Mouse (Mus musculus) myocyte (in vitro differentiated cells): Measurements from ENCODE around the gene Lbx1. TPM values are rescaled to one million over a fixed set of nuclear protein-coding genes. Genes with fewer than 3 reads are reported as not detected.

Experiments used
- H3K27me3 ChIP-seq: one replicate; pipeline ENCODE4 v1.6.1; 2011; ENCODE audit not compliant: control insufficient read depth, insufficient read depth, insufficient read length
- H3K36me3 ChIP-seq: one replicate; pipeline ENCODE4 v1.6.1; 2011; ENCODE audit not compliant: control insufficient read depth, insufficient read depth
- H3K4me2 ChIP-seq: one replicate; pipeline ENCODE4 v1.6.1; 2011; ENCODE audit warnings: low read depth, control low read depth
- H3K4me3 ChIP-seq: one replicate; pipeline ENCODE4 v1.5.1; 2011; ENCODE audit warnings: mild to moderate bottlenecking, control low read depth, moderate library complexity
- H3K79me2 ChIP-seq: one replicate; pipeline ENCODE4 v1.6.1; 2011; ENCODE audit not compliant: control insufficient read depth, insufficient read depth
- H3ac ChIP-seq: one replicate; pipeline ENCODE4 v1.6.1; 2011; ENCODE audit not compliant: control insufficient read depth, insufficient read length
- CEBPB ChIP-seq: IDR thresholded peaks from 2 replicates; pipeline ENCODE4 v1.6.1; 2011; ENCODE audit warnings: mild to moderate bottlenecking, moderate library complexity; ENCODE audit not compliant: poor library complexity, insufficient read depth, severe bottlenecking
- E2F4 ChIP-seq: IDR thresholded peaks from one replicate; pipeline ENCODE4 v1.6.1; 2011; ENCODE audit warnings: mild to moderate bottlenecking, control low read depth, moderate library complexity; ENCODE audit not compliant: insufficient read depth
- MAX ChIP-seq: IDR thresholded peaks from one replicate; pipeline ENCODE4 v1.6.1; 2011; ENCODE audit warnings: low read depth, mild to moderate bottlenecking, control low read depth
- MYOD1 ChIP-seq, 3 experiments: IDR thresholded peaks; one replicate each; pipeline ENCODE4 v1.6.1; 2011; ENCODE audit warnings: control low read depth in 2 of 3, low read depth in 2 of 3, mild to moderate bottlenecking in 2 of 3, moderate library complexity in 1 of 3; ENCODE audit not compliant: insufficient read length in 2 of 3, control insufficient read depth in 1 of 3
- MYOG ChIP-seq, 3 experiments: IDR thresholded peaks; one replicate each; pipeline ENCODE4 v1.6.1; 2011; ENCODE audit warnings: control low read depth in 2 of 3, low read depth in 2 of 3, mild to moderate bottlenecking in 2 of 3; ENCODE audit not compliant: insufficient read length in 2 of 3, control insufficient read depth in 1 of 3, insufficient read depth in 1 of 3
- POLR2A ChIP-seq: IDR thresholded peaks from one replicate; pipeline ENCODE4 v1.6.1; 2011; ENCODE audit warnings: low read depth, mild to moderate bottlenecking, control low read depth, moderate library complexity; ENCODE audit not compliant: insufficient read length
- POLR2AphosphoS2 ChIP-seq: IDR thresholded peaks from one replicate; pipeline ENCODE4 v1.6.1; 2011; ENCODE audit warnings: low read depth, control low read depth; ENCODE audit not compliant: insufficient read length
- REST ChIP-seq: IDR thresholded peaks from one replicate; pipeline ENCODE4 v1.6.1; 2011; ENCODE audit warnings: mild to moderate bottlenecking, control low read depth, moderate library complexity; ENCODE audit not compliant: insufficient read depth, insufficient read length
- SRF ChIP-seq: IDR thresholded peaks from one replicate; pipeline ENCODE4 v1.6.1; 2011; ENCODE audit warnings: low read depth; ENCODE audit not compliant: control insufficient read depth, insufficient read length
- TCF12 ChIP-seq: IDR thresholded peaks from one replicate; pipeline ENCODE4 v1.6.1; 2011; ENCODE audit warnings: mild to moderate bottlenecking, control low read depth; ENCODE audit not compliant: poor library complexity, insufficient read depth, severe bottlenecking
- TCF3 ChIP-seq: IDR thresholded peaks from one replicate; pipeline ENCODE4 v1.6.1; 2011; ENCODE audit warnings: low read depth, control low read depth; ENCODE audit not compliant: insufficient read length
- USF1 ChIP-seq: IDR thresholded peaks from one replicate; pipeline ENCODE4 v1.6.1; 2011; ENCODE audit warnings: low read depth, mild to moderate bottlenecking, control low read depth, moderate library complexity
- polyA plus RNA-seq: library from polyadenylated mRNA; unstranded; fragments of >200 nt; fragmentation: generic; extraction: Trizol; gene quantifications from one replicate; pipeline ENCODE4 v1.2.1, GENCODE M21; 2012; ENCODE audit warnings: missing spikeins

Lbx1 gene
- polyA plus RNA-seq, 1 experiment = 0.22 TPM

- TF ChIP-seq POLR2AphosphoS2 (no peak), CEBPB (no peak), TCF3 (no peak), SRF (no peak), MAX (no peak), TCF12 (no peak), MYOD1 (IDR thresholded peaks at IDR 0.05; ENCODE audit: control insufficient read depth in 1 of 3, insufficient read length in 2 of 3, low read depth in 2 of 3) (no peak), E2F4 (no peak), POLR2A (no peak), USF1 (no peak), REST (no peak), MYOG (IDR thresholded peaks at IDR 0.05; ENCODE audit: control insufficient read depth in 1 of 3, insufficient read depth in 1 of 3, insufficient read length in 2 of 3, low read depth in 2 of 3) (no peak)
- H3K36me3 ChIP-seq = no peaks in the 10 kb centered on the region
- H3K79me2 ChIP-seq = no peaks in the 10 kb centered on the region
- H3K27me3 ChIP-seq = peaks cover 46% of the 10 kb centered on the region
- H3K4me3 ChIP-seq = no peak overlapping the region
- H3K4me2 ChIP-seq = no peak overlapping the region
- no peak overlapping the region for H3ac ChIP-seq
Observed at GRCm38 (mm10) chr19:45257414-45258326, 22.1 kb upstream of the Lbx1 start.

- no peaks in the 10 kb centered on the region for H3K36me3 ChIP-seq
- peaks cover 60% of the 10 kb centered on the region for H3K27me3 ChIP-seq
- H3ac ChIP-seq = no peak overlapping the region
- H3K79me2 ChIP-seq = no peaks in the 10 kb centered on the region
- no peak overlapping the region for H3K4me2 ChIP-seq
- TF ChIP-seq MAX (no peak), REST (no peak), CEBPB (no peak), SRF (no peak), MYOD1 (IDR thresholded peaks at IDR 0.05; ENCODE audit: control insufficient read depth in 1 of 3, insufficient read length in 2 of 3, low read depth in 2 of 3) (no peak)
- no peak overlapping the region for H3K4me3 ChIP-seq
Observed at GRCm38 (mm10) chr19:45254806-45255205, 19.2 kb upstream of the Lbx1 start.

- TF ChIP-seq TCF3 (no peak), MYOD1 (IDR thresholded peaks at IDR 0.05; ENCODE audit: control insufficient read depth in 1 of 3, insufficient read length in 2 of 3, low read depth in 2 of 3) (no peak), POLR2A (no peak), USF1 (no peak), E2F4 (no peak), REST (no peak), TCF12 (no peak), POLR2AphosphoS2 (no peak), CEBPB (no peak), MYOG (IDR thresholded peaks at IDR 0.05; ENCODE audit: control insufficient read depth in 1 of 3, insufficient read depth in 1 of 3, insufficient read length in 2 of 3, low read depth in 2 of 3) (no peak), SRF (no peak), MAX (no peak)
- Histone ChIP-seq H3K27me3 (peaks cover 64% of the 10 kb centered on the region), H3K79me2 (no peaks in the 10 kb centered on the region), H3K4me3 (no peak overlapping the region), H3ac (no peak overlapping the region), H3K36me3 (no peaks in the 10 kb centered on the region), H3K4me2 (no peak overlapping the region)
Observed at GRCm38 (mm10) chr19:45252436-45252835, 16.8 kb upstream of the Lbx1 start.

GRCm38 (mm10) chr19:45248691-45249090, 13.1 kb upstream of the Lbx1 start:
- H3K4me3 ChIP-seq = no peak overlapping the region
- no peak for TF ChIP-seq MYOD1 (IDR thresholded peaks at IDR 0.05; ENCODE audit: control insufficient read depth in 1 of 3, insufficient read length in 2 of 3, low read depth in 2 of 3)
- TF ChIP-seq SRF = no peak
- no peak for TF ChIP-seq TCF3
- no peak for TF ChIP-seq REST
- TF ChIP-seq MAX = no peak
- TF ChIP-seq CEBPB = no peak
- no peak for TF ChIP-seq POLR2AphosphoS2
- no peak for TF ChIP-seq TCF12
- no peak for TF ChIP-seq MYOG (IDR thresholded peaks at IDR 0.05; ENCODE audit: control insufficient read depth in 1 of 3, insufficient read depth in 1 of 3, insufficient read length in 2 of 3, low read depth in 2 of 3)
- no peak for TF ChIP-seq USF1
- TF ChIP-seq POLR2A = no peak
- TF ChIP-seq E2F4 = no peak
- peaks cover 60% of the 10 kb centered on the region for H3K27me3 ChIP-seq

More at GRCm38 (mm10) chr19:45248691-45249090, 13.1 kb upstream of the Lbx1 start:
- Histone ChIP-seq H3K4me2 (no peak overlapping the region), H3K36me3 (no peaks in the 10 kb centered on the region), H3ac (no peak overlapping the region), H3K79me2 (no peaks in the 10 kb centered on the region)
